Mouse (Mus musculus) induced T-regulatory cell, adult 2 months (primary cell): ENCODE measurements at regions not wholly inside any gene's neighbourhood (a gene's known extent, or its start where the extent isn't known, plus 50 kb on each side); places are given as distances from the start of the nearest gene placed in this dataset.
"Not testable (repeated sequence)": the region's sequence is repeated elsewhere in the genome, so short reads cannot be mapped to it uniquely, and the experiment has no call there.

Source experiments
- DNase-seq: peaks from one replicate; pipeline ENCODE4 v3.0.0-alpha.2; 2012; ENCODE audit warnings: low read depth

DNA sequence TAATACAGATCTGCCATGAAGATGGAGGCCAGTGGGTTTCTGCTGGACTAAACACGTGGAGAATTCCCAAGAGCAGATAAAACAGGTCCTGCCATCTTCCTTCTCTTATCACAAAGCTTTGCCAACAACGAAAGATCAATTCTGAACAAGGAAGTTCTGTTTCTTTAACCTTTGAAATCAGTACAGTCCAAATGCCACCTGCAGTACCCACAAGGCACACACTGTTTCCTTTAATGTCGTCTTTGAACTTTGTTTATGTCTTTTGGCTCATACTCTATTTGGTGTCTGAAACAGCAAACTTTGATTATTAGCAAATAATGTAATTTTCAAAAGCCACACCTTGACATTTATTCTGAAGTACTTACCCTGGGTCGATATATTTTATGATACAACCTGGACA, 536.5 kb downstream of the Bckdhb start:
- no peak for DNase-seq

DNA sequence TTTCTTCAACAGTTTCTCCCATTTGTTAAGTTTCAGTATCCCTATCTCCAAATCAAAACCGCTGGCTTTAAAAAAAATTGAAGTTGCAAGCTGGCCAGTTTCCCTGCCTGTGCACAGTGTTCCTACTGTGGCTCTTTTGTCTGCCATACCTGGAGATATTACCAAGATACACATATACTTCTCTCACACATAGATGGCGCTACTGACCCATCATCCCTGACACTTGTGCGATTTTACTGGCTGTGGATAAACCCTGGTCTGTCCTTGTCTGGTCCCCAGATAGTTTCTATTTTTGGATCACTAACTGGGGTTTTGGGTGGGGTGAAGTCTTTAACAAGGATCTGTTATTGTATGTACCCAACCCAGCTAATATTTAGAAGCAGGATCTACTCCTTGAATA, 541.8 kb downstream of the Bckdhb start:
- DNase-seq = peak; percentile 43

DNA sequence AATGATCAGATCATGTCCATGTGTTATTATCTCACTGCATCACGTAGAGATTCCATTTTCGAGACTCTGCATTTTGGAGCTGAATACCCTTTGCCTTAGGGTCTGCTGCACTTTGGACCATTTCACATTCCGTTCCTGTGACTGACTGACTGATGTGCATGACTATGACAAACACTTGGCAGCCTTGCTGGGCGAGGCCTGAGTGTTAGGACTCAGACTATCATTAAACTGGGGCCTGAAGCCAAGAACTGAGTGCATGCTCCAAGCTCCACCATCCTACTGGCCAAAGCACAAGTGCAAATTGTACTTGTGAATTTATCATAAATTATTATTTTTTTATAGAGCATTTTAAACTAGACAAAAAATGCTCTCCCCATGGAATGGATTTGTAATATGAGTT, 547.8 kb downstream of the Bckdhb start:
- no peak for DNase-seq

DNA sequence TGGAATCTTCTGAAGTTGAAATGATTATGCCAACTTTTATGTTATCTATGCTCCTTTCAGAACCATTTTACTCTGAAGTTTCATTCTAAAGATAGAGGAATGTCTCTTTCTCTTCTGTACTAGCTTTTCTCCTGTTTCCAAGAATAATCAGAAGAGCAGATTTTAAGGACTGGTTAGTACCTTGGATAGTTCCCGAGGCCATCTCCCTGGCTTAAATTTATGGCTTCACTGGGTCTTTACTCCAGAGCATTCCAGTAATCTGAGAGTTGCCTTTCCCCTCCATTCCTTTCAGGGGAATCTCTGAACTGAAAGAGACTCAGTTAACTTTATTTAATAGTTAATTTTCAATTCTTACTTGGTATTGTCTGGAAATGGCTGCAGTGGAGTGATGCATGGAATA, 551.0 kb downstream of the Bckdhb start:
- no peak for DNase-seq

DNA sequence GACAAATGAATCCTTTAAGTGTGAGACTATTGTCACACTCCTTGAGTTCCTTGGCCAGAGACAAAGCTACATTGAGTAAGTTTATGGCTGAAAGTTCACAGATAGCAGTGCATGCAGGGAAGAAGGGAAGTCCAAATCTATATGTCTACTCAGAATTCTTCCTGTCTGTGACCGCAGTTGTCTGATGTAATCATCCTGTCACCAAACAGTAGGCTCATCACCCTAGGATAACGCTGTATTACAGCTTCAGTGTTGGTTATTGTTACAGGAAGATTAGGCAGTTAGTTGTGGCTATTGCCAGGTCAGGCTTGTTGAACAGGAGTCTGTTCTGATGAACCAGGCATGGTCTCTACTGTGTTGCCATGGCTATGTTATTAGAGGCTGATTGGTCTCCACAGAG, 574.6 kb downstream of the Bckdhb start:
- DNase-seq = no peak

DNA sequence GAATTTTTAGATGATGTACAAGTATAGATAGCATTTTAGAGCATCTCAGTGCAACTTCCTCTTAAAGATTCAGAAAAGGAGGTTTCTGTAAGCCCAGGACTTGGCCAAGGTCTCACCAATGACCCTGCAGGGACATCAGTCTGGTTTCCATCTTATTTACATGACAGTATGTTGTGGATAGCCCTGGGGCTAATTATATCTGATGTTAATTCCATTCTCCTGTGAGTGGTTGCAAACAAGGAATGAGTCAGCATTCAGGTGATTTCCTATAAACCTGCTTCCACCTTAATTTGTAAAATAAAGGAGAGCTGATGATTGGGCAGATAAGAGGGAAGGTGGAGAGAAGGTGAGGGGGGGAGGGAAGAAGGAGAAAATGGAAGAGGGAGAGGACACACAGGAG, 578.0 kb downstream of the Bckdhb start:
- DNase-seq = not testable (repeated sequence)

DNA sequence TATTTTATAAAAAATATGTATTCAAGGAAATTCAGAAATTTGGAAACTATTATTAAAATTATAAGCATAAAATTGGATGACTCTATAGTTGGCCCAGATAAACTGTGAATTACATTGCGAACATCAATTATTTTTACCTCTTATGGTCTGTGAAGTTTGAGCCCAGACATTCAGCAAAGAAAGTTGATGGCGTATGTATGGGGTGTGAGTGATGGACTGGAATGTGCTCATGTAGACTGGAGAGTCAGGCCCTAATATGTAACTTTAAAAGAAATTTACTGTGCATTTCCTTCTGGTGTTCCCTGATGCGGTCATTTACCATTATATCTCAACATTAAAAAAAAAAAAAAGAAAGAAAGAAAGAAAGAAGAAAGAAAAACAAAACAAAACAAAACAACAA, 592.1 kb downstream of the Bckdhb start:
- DNase-seq = no peak

DNA sequence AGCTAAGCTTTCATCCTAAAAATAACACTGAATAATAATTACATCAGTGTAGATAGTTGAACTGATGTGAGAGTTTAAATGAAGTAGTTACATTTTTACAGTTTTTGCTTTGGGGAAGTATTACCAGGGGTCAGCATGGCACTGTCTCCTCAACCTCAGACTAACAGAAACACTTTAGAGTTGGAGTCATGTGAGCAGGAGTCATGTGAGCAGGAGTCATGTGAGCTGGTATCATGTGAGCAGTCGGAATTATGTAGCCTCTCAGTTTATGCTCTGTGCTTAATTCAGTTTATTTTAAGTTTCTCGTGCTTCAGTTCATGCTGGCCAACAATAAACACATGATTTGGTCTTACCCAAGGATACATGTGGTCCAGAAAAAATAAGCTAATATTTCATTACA, 620.5 kb downstream of the Bckdhb start:
- no peak for DNase-seq

DNA sequence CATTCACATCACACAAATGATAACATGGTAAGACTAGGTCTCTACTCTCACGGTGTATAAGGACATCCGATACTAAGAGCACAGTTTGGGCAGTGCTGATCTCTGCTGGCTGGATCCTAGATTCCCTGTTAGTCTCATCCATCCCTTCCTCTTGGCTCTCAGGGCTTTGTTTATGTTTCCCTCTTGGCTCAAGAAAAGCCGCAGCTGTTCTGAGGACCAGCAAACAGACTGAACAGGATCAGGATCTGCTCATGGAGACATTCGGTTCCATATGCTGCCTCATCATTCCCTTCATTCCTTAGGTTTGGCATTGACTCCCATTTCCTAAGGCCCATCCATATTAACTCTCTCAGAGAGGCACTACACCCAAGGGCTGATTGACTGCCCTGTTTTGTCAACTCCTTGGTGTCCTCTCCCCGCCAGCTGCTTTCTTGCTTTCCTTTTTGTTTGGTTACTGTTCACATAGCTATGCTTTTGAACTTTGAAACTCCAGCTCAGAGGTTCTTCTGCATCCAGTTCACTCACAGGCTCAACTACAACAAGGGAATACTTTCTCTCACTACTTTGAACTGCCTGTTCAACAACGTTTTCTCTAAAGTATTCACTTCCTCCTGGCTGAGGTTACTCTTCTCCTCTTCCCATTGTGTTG, 623.2 kb downstream of the Bckdhb start:
- DNase-seq = no peak

DNA sequence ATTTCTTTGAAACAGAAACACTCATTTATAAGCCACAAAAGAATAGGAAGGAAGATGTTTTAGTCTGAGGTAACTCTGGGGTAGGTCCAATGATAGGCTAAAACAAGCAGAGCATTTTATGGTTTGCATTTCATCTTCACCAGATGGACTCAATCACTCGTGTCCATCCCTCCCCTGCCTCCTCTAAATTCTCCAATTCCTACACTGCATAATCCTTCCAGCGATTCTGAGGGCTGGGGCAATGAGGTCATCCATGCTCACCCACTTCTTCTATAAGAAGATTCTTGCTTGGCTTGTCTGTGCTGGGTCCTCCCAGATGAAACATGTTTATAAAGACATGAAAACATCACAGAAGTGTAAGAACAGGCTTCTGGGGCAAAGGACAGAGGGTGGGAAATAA, 630.3 kb downstream of the Bckdhb start:
- DNase-seq = no peak

DNA sequence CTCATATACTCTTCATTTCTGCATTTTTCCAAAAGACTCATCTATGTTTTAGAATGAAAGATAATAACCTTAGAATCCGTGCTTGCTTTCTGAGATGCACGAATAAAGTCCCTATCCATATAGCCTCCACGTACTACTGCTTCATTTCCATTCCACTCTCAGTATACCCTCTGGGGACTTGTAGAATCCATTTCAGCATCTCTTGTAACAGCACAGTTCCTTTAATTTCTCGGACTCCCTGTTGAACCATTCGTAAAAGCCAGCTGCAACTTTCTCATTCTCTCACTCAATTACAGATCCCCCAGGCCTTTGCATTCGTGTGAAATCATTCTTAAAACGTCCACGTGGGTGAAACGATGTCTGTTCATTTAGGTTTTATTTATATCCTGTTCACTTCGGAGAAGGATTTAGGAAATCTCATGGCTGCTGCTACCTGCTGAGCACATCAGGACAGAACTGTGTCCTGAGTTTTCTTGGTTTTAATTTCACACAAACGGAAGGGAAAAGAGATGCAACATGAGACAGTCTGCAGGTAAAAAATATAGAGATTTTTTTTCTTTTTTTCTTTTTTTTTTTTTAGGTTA, 631.4 kb downstream of the Bckdhb start:
- no peak for DNase-seq

DNA sequence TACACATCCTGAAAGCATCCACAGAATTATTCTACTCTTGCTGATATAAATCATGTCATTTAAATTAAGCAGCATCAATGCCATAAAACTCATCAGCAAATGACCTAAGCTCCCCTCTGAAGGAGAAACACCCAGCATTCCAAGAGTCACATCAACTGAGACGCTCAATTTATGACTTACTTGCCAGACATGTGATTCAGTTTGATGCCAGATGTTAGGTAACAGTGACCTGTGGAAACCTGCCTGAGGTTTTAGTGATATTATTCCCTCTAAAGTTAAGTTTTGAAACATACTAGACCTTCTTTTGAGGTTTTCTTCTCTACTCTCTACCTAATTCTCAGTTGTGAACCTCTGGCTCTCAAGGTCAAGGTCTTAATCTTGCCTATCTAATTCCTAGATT, 633.4 kb downstream of the Bckdhb start:
- no peak for DNase-seq

DNA sequence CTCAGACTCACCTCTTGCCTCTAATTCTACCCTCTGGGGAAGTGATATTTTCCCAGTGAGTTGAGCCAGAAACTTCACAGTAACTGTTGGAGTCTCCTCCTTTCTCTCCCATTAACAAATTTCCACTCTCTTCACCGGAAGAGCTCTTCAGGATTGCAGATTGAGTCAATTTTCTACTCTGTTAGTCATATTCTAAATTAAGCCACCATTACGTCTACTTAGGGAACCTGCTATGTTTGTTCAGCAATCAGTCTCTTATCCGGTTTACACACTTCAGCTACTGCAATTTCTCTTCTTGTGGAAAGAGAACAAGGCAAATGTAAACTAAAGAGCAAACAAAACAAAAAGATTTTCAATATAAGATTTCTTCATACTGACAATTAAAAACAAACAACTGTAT, 644.6 kb downstream of the Bckdhb start:
- no peak for DNase-seq

DNA sequence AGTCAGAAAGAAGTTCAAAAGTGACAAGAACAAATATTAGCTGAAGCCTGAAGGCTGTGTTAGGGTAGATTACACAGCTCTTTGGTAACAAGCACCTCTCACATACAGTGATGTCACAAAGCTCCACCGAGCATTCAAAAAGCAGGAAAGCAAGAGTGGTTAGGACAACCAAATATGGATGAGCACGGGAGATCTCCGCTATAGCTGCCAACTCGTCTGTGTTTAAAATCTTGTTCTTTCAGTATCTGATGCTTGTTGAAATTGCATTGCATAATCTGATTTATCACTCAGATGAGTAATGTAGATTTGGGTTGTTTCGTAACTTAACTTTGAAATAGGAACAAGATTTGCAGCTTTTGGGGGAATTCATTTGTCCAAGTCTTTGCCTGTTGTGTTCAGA, 652.8 kb downstream of the Bckdhb start:
- DNase-seq = no peak

DNA sequence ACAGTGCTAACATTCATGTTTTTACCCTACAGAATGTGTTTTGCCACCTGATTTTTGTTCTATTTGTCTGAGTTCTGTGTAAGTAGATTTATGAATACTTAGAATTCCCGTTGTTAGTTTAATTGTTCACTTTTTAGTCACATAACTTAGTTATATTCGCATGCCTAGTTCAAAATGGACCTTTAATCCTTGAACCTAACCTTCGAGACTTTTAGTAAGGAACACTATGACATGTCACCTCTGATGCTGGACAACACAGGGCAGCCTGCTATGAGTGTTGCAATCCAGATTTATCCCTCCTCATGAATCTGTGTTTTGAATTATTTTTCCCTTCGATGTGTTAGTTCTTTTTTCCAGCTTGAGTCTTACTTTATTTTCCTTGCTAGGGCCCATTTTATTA, 662.8 kb downstream of the Bckdhb start:
- no peak for DNase-seq

DNA sequence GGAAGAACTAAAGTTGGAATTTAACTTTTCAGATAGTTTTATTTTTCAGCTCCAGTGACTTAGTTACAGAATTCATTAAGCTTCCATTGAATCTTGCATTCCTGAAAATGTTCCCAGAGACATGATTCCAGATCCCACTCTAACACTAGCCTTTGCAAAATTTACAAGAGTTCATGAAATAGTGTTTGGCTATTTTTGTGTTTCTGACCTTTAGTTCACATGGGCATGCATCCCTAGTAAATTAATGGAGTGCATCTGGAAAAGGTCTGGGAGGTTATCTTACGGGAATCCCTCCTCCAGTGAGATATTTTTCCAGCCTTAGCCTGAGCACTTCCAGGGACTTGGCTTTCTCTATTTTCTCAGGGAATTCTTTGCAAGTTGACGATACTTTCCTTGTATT, 669.8 kb downstream of the Bckdhb start:
- no peak for DNase-seq
